In genomic region chr7:126167426-126167825, GRCm38 (mm10) we compare ENCODE assay signal across 12 mouse cellular contexts. TPM values are rescaled to one million over a fixed set of nuclear protein-coding genes. Genes with fewer than 3 reads are reported as not detected.
DNase-seq lines count a peak whose midpoint lies in the region; ATAC-seq lines count a peak whose summit lies in the region.
"Had no signal": no experiment of that assay in that cellular context is flagged by ENCODE, and none has a peak within 500 bp of the region (broad histone marks: within the 10 kb centered on the region; RNA-seq: fewer than 3 reads in every experiment).

No protein-coding gene starts in this region.

- no peak overlapping the region for H3K4me3 ChIP-seq in heart, embryonic 10.5 days
- H3K4me3 ChIP-seq in embryonic facial prominence, embryonic 11.5 days (ENCODE audit: low read depth, low read length), result no peak overlapping the region
- H3K4me3 ChIP-seq: limb, embryonic 12.5 days had no signal

- ATAC-seq in embryonic facial prominence, embryonic 11.5 days (replicated peaks; ENCODE audit: insufficient number of reproducible peaks, low FRiP score, low TSS enrichment, low read depth), result no peak

- intact Hi-C loops in heart, postnatal 14 days (cut with DNase I), result no loop called here
- intact Hi-C loops in left cerebral cortex, postnatal 10 days (cut with DNase I), result no loop called here

- WGBS in heart, embryonic 10.5 days, result 31% methylated on average over 3 of the region's 3 CpGs
- WGBS in embryonic facial prominence, embryonic 11.5 days, result 36% methylated on average over 3 of the region's 3 CpGs

- peak overlapping the region; percentile 71; the same call in 1 of the 2 replicates for H3K27ac ChIP-seq in heart, embryonic 10.5 days
- no peak overlapping the region for H3K27ac ChIP-seq in embryonic facial prominence, embryonic 11.5 days (replicated peaks; ENCODE audit: low read depth, low read length)
- H3K27ac ChIP-seq: limb, embryonic 12.5 days had no signal

- H3K36me3 ChIP-seq in heart, embryonic 10.5 days, result peaks cover 60% of the 10 kb centered on the region
- H3K36me3 ChIP-seq in embryonic facial prominence, embryonic 11.5 days (replicated peaks; ENCODE audit: control insufficient read depth, insufficient read depth, low read depth, low read length), result peaks cover 8% of the 10 kb centered on the region; the same call in 1 of the 2 replicates

- no peaks in the 10 kb centered on the region for H3K27me3 ChIP-seq in heart, embryonic 10.5 days (ENCODE audit: insufficient read depth, poor library complexity, severe bottlenecking)
- no peaks in the 10 kb centered on the region for H3K27me3 ChIP-seq in embryonic facial prominence, embryonic 11.5 days (ENCODE audit: control insufficient read depth, insufficient read depth, low read length)
- H3K27me3 ChIP-seq: limb, embryonic 12.5 days had no signal

- H3K9ac ChIP-seq in embryonic facial prominence, embryonic 11.5 days (replicated peaks; ENCODE audit: low read length), result no peak overlapping the region
- H3K9ac ChIP-seq: limb, embryonic 12.5 days had no signal

- no peaks in the 10 kb centered on the region for H3K9me3 ChIP-seq in heart, embryonic 10.5 days
- no peaks in the 10 kb centered on the region for H3K9me3 ChIP-seq in embryonic facial prominence, embryonic 11.5 days (replicated peaks; ENCODE audit: control insufficient read depth, low read length)
- H3K9me3 ChIP-seq: limb, embryonic 12.5 days had no signal

- H3K4me2 ChIP-seq in embryonic facial prominence, embryonic 11.5 days (ENCODE audit: low read depth, low read length), result no peak overlapping the region
- H3K4me2 ChIP-seq: limb, embryonic 12.5 days had no signal

- no peak for DNase-seq in heart, embryonic 10.5 days (ENCODE audit: low spot score)
- DNase-seq in heart, postnatal 14 days, result no peak
- peak; percentile 26 for DNase-seq in ES-CJ7 (ENCODE audit: low read depth, low spot score)
- peak; percentile 6 for DNase-seq in embryonic facial prominence, embryonic 11.5 days (ENCODE audit: low spot score)
- DNase-seq in kidney, postnatal 10 days, result peak; percentile 45
- DNase-seq in left cerebral cortex, postnatal 10 days (ENCODE audit: extremely low spot score in 1 of 2, low spot score in 2 of 2), result no peak
- no peak for DNase-seq in ovary, postnatal 10 days (ENCODE audit: low spot score)
- no peak for DNase-seq in gastrocnemius, adult 18-20 months (ENCODE audit: low spot score)
- DNase-seq: cerebellum, postnatal 25 days; layer of hippocampus, adult 9-11 months; retina, postnatal 1 day had no signal

- 0 out of 2 replicates have a peak, but pooled peaks cover 3% of the 10 kb centered on the region for H3K4me1 ChIP-seq in heart, embryonic 10.5 days
- no peaks in the 10 kb centered on the region for H3K4me1 ChIP-seq in embryonic facial prominence, embryonic 11.5 days (ENCODE audit: control insufficient read depth, insufficient read depth, low read length)
- H3K4me1 ChIP-seq: limb, embryonic 12.5 days had no signal

RNA-seq across cellular contexts. Expression of gene Xpo6, which starts 32.9 kb away (rescaled TPM):
- polyA plus RNA-seq in heart, embryonic 10.5 days (2016; fragmentation: Nextera tagmentation; extraction: Ambion mirVana), result 42.9 and 57.5 TPM in 2 replicates
- total RNA-seq in heart, postnatal 14 days (2021), result 10 to 100 TPM; 34.8 to 36.3 TPM
- polyA plus RNA-seq in embryonic facial prominence, embryonic 11.5 days (2014; fragmentation: Nextera tagmentation; extraction: Ambion mirVana), result 60.8 and 61.0 TPM in 2 replicates
- 100 to 1,000 TPM; 101 to 103 TPM for total RNA-seq in left cerebral cortex, postnatal 10 days (2021)
- 10 to 100 TPM; 11.5 to 11.8 TPM for total RNA-seq in gastrocnemius, adult 18-20 months (2021)

Comparison
In these comparisons a context has a peak if more than half of its experiments do, and no peak if none do; other contexts are left out.
1. DNase-seq: peak in ES-CJ7 (single experiment), embryonic facial prominence, embryonic 11.5 days (single experiment) and kidney, postnatal 10 days (single experiment); none in heart, embryonic 10.5 days (single experiment), heart, postnatal 14 days (0 of 2), left cerebral cortex, postnatal 10 days (0 of 2), ovary, postnatal 10 days (single experiment) and gastrocnemius, adult 18-20 months (single experiment).